In genomic region chr9:6435236-6435635, GRCm38 (mm10) we compare ENCODE assay signal across 31 mouse cellular contexts.
"Had no signal": no experiment of that assay in that cellular context is flagged by ENCODE, and none has a peak within 500 bp of the region (broad histone marks: within the 10 kb centered on the region; RNA-seq: fewer than 3 reads in every experiment).

No protein-coding gene starts in this region.

- H3K4me2 ChIP-seq: heart, embryonic 11.5 days; heart, embryonic 12.5 days; heart, embryonic 13.5 days; heart, embryonic 15.5 days; hindbrain, embryonic 12.5 days; hindbrain, embryonic 13.5 days; hindbrain, embryonic 14.5 days; hindbrain, embryonic 15.5 days; intestine, embryonic 15.5 days; kidney, embryonic 15.5 days had no signal

- H3K4me3 ChIP-seq: heart, embryonic 12.5 days; heart, embryonic 13.5 days; heart, embryonic 15.5 days; hindbrain, embryonic 10.5 days; hindbrain, embryonic 12.5 days; hindbrain, embryonic 13.5 days; hindbrain, embryonic 15.5 days; intestine, embryonic 15.5 days; kidney, embryonic 15.5 days; layer of hippocampus, adult 2 months; left cerebral cortex, adult 2 months had no signal

- H3K36me3 ChIP-seq: heart, embryonic 12.5 days; heart, embryonic 13.5 days; heart, embryonic 15.5 days; hindbrain, embryonic 10.5 days; hindbrain, embryonic 12.5 days; hindbrain, embryonic 13.5 days; hindbrain, embryonic 15.5 days; intestine, embryonic 15.5 days; kidney, embryonic 15.5 days had no signal

- H3K9ac ChIP-seq: heart, embryonic 12.5 days; heart, embryonic 13.5 days; heart, embryonic 15.5 days; hindbrain, embryonic 12.5 days; hindbrain, embryonic 13.5 days; hindbrain, embryonic 14.5 days; hindbrain, embryonic 15.5 days; intestine, embryonic 15.5 days; kidney, embryonic 15.5 days had no signal

- H3K27ac ChIP-seq: heart, embryonic 13.5 days; heart, embryonic 15.5 days; hindbrain, embryonic 10.5 days; hindbrain, embryonic 12.5 days; hindbrain, embryonic 13.5 days; hindbrain, embryonic 14.5 days; hindbrain, embryonic 15.5 days; hindbrain, postnatal 0 days; intestine, embryonic 15.5 days; kidney, embryonic 15.5 days; kidney, postnatal 0 days; layer of hippocampus, adult 2 months; left cerebral cortex, adult 2 months had no signal

- H3K9me3 ChIP-seq: heart, embryonic 12.5 days; heart, embryonic 13.5 days; heart, embryonic 15.5 days; hindbrain, embryonic 10.5 days; hindbrain, embryonic 12.5 days; hindbrain, embryonic 13.5 days; hindbrain, embryonic 15.5 days; intestine, embryonic 15.5 days; kidney, embryonic 15.5 days had no signal

- H3K4me1 ChIP-seq: heart, embryonic 15.5 days; hindbrain, embryonic 10.5 days; hindbrain, embryonic 12.5 days; hindbrain, embryonic 13.5 days; hindbrain, embryonic 15.5 days; intestine, embryonic 15.5 days; kidney, embryonic 15.5 days had no signal

- H3K27me3 ChIP-seq: heart, embryonic 12.5 days; heart, embryonic 13.5 days; heart, embryonic 15.5 days; hindbrain, embryonic 12.5 days; hindbrain, embryonic 13.5 days; hindbrain, embryonic 15.5 days; intestine, embryonic 15.5 days; kidney, embryonic 15.5 days had no signal

- DNase-seq: heart, postnatal 10 days; heart, postnatal 14 days; heart, postnatal 36 days; heart, postnatal 4 days; kidney, adult 11 months; kidney, adult 18-20 months; kidney, adult 2 months; kidney, adult 8-10 months; kidney, adult 9 months; kidney, postnatal 10 days; kidney, postnatal 14 days; kidney, postnatal 25 days; kidney, postnatal 36 days; kidney, postnatal 4 days; layer of hippocampus, adult 9-11 months; layer of hippocampus, postnatal 36 days had no signal
